Mouse (Mus musculus) kidney, adult 9 months (tissue): ENCODE data around the gene Spocd1.

Experiments
- DNase-seq: peaks from one replicate; pipeline ENCODE4 v3.0.0; 2022

The Spocd1 gene

DNA sequence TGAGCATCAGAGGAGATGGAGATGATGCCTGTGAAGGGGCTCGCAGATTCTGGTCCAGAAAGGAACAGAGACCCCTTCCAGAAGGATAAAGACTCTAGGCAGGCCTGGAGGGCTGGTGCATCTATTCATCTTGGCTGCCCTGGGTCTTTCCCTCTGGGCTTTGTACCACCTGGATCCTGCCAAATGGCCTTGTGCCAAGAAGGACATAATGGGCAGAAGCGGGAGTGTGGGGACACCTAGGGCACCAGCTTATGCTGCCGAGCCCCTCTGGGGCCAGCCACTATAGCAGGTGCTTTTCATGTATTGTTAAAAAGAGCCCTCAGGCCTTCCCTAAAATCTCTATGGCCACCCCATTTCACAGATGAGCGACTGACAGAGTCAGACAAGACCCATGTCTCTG, 49.2 kb downstream of the Spocd1 start:
- no peak for DNase-seq

- DNase-seq, result no peak
Measured at GRCm38 (mm10) chr4:129978930-129979329, 49.9 kb downstream of the Spocd1 start.

- DNase-seq, result peak; percentile 44
Measured at GRCm38 (mm10) chr4:129981657-129982056, 52.6 kb downstream of the Spocd1 start.

GRCm38 (mm10) chr4:129983046-129983445, 54.0 kb downstream of the Spocd1 start:
- no peak for DNase-seq

GRCm38 (mm10) chr4:129983764-129984420, 54.8 kb downstream of the Spocd1 start:
- peak; percentile 62 for DNase-seq

- DNase-seq, result no peak
Measured at GRCm38 (mm10) chr4:129984421-129985061, 55.5 kb downstream of the Spocd1 start, which contains the start of gene Adgrb2. Gene Adgrb2 (plus strand): TSS chr4:129984870.

- no peak for DNase-seq
Measured at GRCm38 (mm10) chr4:129985161-129985670, 56.2 kb downstream of the Spocd1 start.

DNA sequence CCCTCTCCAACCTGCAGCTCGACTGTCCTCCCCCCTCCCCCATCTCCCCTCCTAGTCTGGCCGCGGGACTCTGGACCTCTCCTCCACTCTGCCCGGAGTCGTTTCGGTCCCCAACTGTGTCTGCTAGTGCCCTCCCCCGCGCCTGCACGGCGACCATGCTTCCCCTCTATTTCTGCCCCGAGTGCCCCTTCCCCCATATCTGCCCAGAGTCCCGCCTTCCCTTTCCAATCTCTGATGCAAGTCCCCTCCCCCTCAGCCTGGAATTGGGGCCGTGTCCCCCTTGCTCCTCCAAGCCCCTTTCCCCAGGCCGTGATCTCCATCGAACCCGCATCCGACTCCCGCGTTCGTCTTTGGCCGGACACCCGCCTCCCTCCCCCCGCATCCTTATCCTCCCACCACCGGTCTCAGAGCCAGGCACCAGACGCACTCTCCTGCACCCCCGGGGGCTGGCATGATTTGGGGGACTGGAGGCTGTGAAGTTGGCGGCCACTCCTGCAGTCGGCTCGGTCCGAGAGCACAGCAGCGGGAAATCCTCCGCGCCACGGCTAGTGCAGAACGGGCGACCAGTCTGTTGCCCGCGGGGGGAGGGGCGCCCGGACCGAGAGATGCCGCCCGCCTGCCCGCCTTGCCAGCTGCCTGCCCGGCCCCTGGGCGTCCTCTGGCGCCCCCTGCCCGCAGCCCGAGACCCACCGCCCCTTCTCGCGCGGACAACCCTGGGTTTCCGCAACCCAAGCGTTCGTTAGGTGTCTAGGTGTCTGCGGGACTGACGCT, 56.8 kb downstream of the Spocd1 start:
- peak; percentile 20 for DNase-seq

DNA sequence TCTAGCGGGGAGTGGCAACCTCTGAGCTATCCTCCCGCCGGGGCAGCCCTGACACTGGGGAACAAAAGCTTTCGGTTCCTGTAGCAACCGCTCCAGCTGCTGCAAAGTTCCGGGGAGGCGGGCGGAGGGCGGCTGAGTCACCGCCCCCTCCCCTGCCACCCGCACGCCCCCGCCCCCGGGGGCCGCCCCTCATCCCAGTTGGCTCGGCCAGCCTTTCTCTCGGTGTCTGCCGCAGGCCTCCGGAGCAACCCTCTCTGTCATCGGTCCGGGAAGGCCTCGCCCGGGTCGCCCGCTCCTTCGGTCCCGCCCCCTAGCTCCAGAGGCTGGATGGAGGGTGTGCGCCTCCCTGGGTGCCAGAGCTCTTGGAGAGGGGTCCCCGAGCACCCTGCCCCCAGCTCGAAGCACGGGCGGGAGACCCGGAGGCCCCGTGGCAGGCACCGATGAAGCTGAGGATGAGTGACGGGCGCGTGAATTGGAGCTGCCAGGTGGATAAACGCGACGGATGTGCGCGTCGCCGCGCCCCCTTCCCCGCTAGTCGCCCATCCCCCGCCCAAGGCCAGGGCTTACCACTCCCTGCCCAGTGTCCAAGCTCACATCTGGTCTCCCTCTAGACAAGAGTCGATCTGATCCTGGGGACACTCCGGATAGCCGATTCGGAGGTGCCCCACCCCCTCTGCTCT, 58.9 kb downstream of the Spocd1 start:
- DNase-seq, result no peak

DNA sequence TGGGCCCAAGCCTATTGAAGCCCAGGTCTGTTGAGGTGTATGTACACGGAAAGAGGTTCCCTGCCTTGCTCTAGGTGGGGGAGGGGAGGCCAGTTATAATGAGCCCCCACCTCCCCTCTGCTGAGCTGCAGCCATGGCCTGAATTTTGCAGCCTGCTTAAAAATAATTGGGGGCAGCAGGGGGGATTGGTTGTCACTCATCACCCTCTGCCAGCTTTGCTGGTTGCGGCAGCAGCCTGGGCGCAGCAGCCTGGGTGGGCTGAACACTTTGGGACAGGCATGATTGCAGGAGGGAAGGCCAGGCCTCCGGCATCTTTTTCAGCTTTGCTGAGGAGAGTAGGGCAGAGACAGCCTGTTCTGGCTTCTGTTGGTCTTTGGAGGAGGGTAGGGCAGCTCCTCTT, 60.9 kb downstream of the Spocd1 start:
- no peak for DNase-seq

DNA sequence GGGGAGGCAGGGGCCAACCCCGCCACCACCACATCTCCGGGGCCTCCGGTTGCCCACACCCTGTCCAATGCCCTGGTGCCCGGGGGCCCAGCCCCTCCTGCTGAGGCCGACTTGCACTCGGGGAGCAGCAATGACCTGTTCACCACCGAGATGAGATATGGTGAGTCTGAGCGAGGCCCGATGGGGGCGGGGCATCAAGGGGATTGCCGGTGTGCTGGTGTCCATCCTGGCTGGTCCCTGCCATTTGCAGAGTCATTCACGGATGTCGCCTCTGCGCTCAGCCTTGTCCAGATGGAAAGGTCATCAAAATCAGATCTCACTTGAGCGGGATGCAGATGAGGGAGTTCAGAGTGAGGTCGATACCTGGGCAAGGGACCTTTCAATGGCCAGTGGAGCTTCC, 63.7 kb downstream of the Spocd1 start:
- DNase-seq, result no peak

GRCm38 (mm10) chr4:129993213-129993612, 64.2 kb downstream of the Spocd1 start:
- no peak for DNase-seq

DNA sequence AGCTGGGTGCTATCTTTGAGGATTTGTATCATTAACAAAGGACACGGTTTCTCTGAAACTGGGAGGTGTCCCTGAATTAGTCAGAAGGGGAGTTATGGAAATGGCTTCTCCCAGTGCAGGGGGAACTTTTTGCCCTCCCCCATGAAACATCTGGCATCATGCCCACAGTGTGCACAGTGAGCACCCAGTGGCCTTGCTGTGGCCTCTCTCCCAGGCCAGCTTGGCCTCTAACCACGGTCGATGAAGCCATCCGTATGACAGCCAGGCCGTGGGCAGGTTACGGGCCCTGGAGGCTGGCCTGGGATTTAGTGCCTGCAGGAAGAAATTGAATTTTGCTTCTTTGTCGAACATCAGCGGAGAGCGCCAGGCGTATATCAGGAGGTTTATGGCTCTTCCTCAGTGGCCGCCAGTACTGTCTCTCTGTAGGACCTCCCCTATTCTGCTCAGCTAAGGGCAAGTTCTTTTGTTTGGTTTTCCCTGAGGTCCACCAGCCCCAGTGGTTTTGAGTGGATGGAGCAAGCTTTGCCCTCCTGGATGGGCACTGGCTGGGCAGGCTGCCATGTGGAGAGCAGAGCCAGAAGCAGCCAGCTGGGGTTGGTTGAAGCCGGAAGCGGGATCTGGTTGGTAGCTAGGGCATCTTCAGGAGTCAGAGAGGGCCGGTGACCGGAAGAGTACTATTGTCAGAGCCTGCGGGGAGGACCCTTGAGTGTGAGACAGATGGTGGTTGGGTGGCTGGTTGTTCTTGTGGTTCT, 65.1 kb downstream of the Spocd1 start:
- DNase-seq, result peak; percentile 46

DNA sequence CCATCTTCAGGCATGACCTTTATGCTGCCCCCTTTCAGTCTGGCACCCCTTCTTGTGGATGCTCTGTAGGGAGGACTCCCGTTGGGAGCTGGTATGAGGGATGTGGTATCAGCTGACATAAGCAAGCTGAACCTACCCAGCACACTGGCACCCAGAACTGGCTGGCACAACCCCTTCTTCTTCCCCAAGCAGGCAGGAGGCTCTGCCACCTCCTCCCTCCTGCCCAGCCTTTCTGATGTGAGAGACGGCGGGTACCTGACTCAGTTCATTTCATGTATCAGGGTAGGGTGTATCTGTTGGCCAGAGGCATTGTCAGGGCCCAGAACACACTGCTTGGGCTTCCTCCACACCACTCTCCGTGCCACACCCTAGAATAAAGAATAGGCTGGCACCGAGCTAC, 65.7 kb downstream of the Spocd1 start:
- DNase-seq, result no peak

- no peak for DNase-seq
Measured at GRCm38 (mm10) chr4:129995255-129995654, 66.2 kb downstream of the Spocd1 start.

DNA sequence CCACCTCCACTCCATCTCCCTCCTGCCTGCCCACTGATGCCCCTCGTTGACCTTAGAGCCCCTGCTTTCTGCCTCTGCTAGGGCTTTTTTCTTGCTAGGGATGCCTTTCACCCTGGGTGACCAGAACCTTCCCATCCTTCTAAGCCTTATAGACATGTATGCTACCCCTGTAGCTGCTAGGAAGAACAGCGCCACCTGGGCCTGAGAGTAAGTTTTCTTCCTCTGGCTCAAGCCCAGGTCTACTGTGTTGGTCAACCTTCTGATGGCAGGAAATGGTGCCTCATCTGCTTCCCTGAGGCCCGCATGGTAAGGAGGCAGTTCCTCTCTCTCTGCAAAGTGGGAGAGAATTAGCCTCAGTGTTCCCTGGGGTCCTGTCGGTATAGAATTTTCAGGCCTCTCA, 67.0 kb downstream of the Spocd1 start:
- DNase-seq, result no peak

GRCm38 (mm10) chr4:129998124-129998523, 69.1 kb downstream of the Spocd1 start:
- no peak for DNase-seq

GRCm38 (mm10) chr4:130001710-130002109, 72.7 kb downstream of the Spocd1 start:
- no peak for DNase-seq

DNA sequence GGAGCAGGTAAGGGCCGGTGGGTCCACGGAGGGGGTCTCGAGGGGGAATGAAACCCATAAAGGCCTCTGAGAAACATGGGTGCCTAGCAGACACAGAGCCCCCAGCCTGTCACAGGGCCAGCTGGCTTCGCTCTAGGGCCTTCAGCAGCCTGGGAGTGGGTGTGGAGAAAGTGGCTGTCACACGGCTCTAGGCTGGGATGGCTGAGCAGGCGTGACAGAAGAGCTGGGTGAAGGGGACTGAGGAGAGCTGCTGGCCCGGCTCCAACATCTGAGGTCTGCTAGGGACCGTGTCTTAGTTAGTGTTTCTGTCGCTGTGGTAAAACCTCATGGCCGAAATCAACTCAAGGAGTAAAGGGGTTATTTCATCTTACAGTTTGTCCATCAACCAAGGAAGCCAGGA, 73.1 kb downstream of the Spocd1 start:
- DNase-seq, result no peak

DNA sequence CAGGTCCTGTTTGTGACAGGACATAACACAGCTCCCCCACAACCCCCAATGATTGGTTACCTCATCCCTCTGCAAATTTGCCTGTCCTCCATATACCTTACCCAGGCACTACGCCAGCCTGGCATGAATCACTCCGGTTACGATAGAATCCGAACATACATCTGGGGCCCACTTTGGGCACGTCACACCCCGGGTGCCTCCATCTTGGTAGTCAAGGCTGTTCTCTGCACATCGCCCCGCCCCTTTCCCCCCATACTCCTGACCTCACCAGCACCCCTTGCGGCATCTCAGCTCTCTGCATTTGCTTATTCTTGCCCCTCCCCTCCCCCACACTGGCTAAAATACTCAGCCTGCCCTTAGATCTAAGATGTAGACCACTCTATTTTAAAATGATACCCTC, 76.5 kb downstream of the Spocd1 start:
- DNase-seq, result no peak

- no peak for DNase-seq
Measured at GRCm38 (mm10) chr4:130006533-130006932, 77.5 kb downstream of the Spocd1 start.
